Mouse (Mus musculus) CH12.LX (cell line): ENCODE measurements around the gene Plekhn1. TPM values are rescaled to one million over a fixed set of nuclear protein-coding genes. Genes with fewer than 3 reads are reported as not detected.

Experiments
- DNase-seq: peaks from one replicate; pipeline ENCODE4 v3.0.0-alpha.2; 2013; ENCODE audit errors: extremely low read depth
- H3K27ac ChIP-seq: 2 replicates; pipeline ENCODE4 v1.5.1; 2012; ENCODE audit warnings: low read depth, mild to moderate bottlenecking, control low read depth, moderate library complexity; ENCODE audit not compliant: insufficient read depth
- H3K27me3 ChIP-seq: replicated peaks from 2 replicates; pipeline ENCODE3; 2012; ENCODE audit warnings: inconsistent platforms
- H3K36me3 ChIP-seq, 2 experiments: replicated peaks in 1 of 2; 2 replicates each; pipeline versions ENCODE3 to v1.6.1; 2012; ENCODE audit warnings: inconsistent platforms in 1 of 2, low read length in 1 of 2, mild to moderate bottlenecking in 1 of 2, mixed read lengths in 1 of 2, moderate library complexity in 1 of 2; ENCODE audit not compliant: control insufficient read depth in 1 of 2, insufficient read depth in 1 of 2
- H3K4me1 ChIP-seq, 2 experiments: 2 replicates each; pipeline ENCODE4 v1.6.1; 2012; ENCODE audit warnings: inconsistent platforms in 1 of 2, moderate library complexity in 1 of 2; ENCODE audit not compliant: insufficient read depth in 2 of 2, control insufficient read depth in 1 of 2
- H3K4me2 ChIP-seq: 2 replicates; pipeline ENCODE4 v1.6.1; 2012; ENCODE audit warnings: low read depth, mild to moderate bottlenecking, control low read depth; ENCODE audit not compliant: poor library complexity, insufficient read depth, severe bottlenecking
- H3K4me3 ChIP-seq, 3 experiments: fragments of 150-350 bp in 1 of 3; sonication (generic) in 1 of 3; replicated peaks in 1 of 3; 2 replicates each; pipeline versions ENCODE3 to v1.5.1; 2011 to 2012; ENCODE audit warnings: low read depth in 2 of 3, low read length in 2 of 3, mild to moderate bottlenecking in 2 of 3, moderate library complexity in 2 of 3, control low read depth in 1 of 3, improper control_type of control experiment in 1 of 3, inconsistent platforms in 1 of 3, mixed read lengths in 1 of 3; ENCODE audit not compliant: poor library complexity in 1 of 3
- H3K79me2 ChIP-seq: replicated peaks from 2 replicates; pipeline ENCODE4 v1.6.1; 2012; ENCODE audit warnings: mild to moderate bottlenecking, moderate library complexity; ENCODE audit not compliant: control insufficient read depth, poor library complexity, insufficient read depth, severe bottlenecking; ENCODE audit errors: extremely low read depth
- H3K9ac ChIP-seq: 2 replicates; pipeline ENCODE4 v1.6.1; 2012; ENCODE audit warnings: low read depth, mild to moderate bottlenecking, control low read depth, moderate library complexity; ENCODE audit not compliant: insufficient read depth
- H3K9me3 ChIP-seq: replicated peaks from 2 replicates; pipeline ENCODE3; 2012; ENCODE audit warnings: low read length, inconsistent platforms, mixed read lengths
- BHLHE40 ChIP-seq: IDR thresholded peaks from 2 replicates; pipeline ENCODE4 v1.6.1; 2011; ENCODE audit warnings: mild to moderate bottlenecking, low read depth, low read length, improper control_type of control experiment
- CHD1 ChIP-seq: IDR thresholded peaks from 2 replicates; pipeline ENCODE4 v1.6.1; 2012; ENCODE audit warnings: low read depth, low read length, improper control_type of control experiment, inconsistent platforms
- CHD2 ChIP-seq: IDR thresholded peaks from 2 replicates; pipeline ENCODE4 v1.6.1; 2011; ENCODE audit warnings: low read length, improper control_type of control experiment
- CTCF ChIP-seq, 2 experiments: IDR thresholded peaks in 1 of 2; conservative IDR thresholded peaks in 1 of 2; 2 replicates each; pipeline ENCODE4 v1.5.1; 2011 to 2012; ENCODE audit warnings: low read depth in 2 of 2, low read length in 2 of 2, improper control_type of control experiment in 1 of 2, inconsistent platforms in 1 of 2, mild to moderate bottlenecking in 1 of 2, moderate library complexity in 1 of 2
- E2F4 ChIP-seq: IDR thresholded peaks from 2 replicates; pipeline ENCODE4 v1.6.1; 2011; ENCODE audit warnings: low read depth, low read length, improper control_type of control experiment; ENCODE audit not compliant: insufficient replicate concordance
- ELF1 ChIP-seq: IDR thresholded peaks from 2 replicates; pipeline ENCODE4 v1.6.1; 2014; ENCODE audit warnings: low read depth, mild to moderate bottlenecking, inconsistent platforms, low read length, improper control_type of control experiment
- EP300 ChIP-seq: IDR thresholded peaks from 2 replicates; pipeline ENCODE4 v1.6.1; 2011; ENCODE audit warnings: low read length, improper control_type of control experiment
- ETS1 ChIP-seq: conservative IDR thresholded peaks from 2 replicates; pipeline ENCODE4 v1.6.1; 2012; ENCODE audit warnings: low read depth, mild to moderate bottlenecking, inconsistent platforms, low read length, improper control_type of control experiment, moderate library complexity
- GABPA ChIP-seq: IDR thresholded peaks from 2 replicates; pipeline ENCODE4 v1.6.1; 2012; ENCODE audit warnings: low read depth, low read length, improper control_type of control experiment, inconsistent platforms; ENCODE audit not compliant: insufficient replicate concordance
- JUN ChIP-seq: IDR thresholded peaks from 2 replicates; pipeline ENCODE4 v1.6.1; 2011; ENCODE audit warnings: low read depth, mild to moderate bottlenecking, low read length, improper control_type of control experiment, moderate library complexity; ENCODE audit not compliant: insufficient read depth
- MEF2A ChIP-seq: IDR thresholded peaks from 2 replicates; pipeline ENCODE4 v1.6.1; 2014; ENCODE audit warnings: low read depth, mild to moderate bottlenecking, inconsistent platforms, low read length, improper control_type of control experiment, borderline replicate concordance
- MXI1 ChIP-seq: IDR thresholded peaks from 2 replicates; pipeline ENCODE4 v1.6.1; 2011; ENCODE audit warnings: mild to moderate bottlenecking, low read depth, low read length, improper control_type of control experiment
- MYC ChIP-seq: IDR thresholded peaks from 2 replicates; pipeline ENCODE4 v1.6.1; 2011; ENCODE audit warnings: low read depth, mild to moderate bottlenecking, improper control_type of control experiment, low read length
- NRF1 ChIP-seq: IDR thresholded peaks from 2 replicates; pipeline ENCODE4 v1.6.1; 2014; ENCODE audit warnings: low read depth, mild to moderate bottlenecking, inconsistent platforms, low read length, improper control_type of control experiment, moderate library complexity
- PAX5 ChIP-seq: IDR thresholded peaks from 2 replicates; pipeline ENCODE4 v1.6.1; 2012; ENCODE audit warnings: low read length, inconsistent platforms, mixed read lengths
- POLR2AphosphoS2 ChIP-seq: IDR thresholded peaks from 2 replicates; pipeline ENCODE4 v1.6.1; 2011; ENCODE audit warnings: low read depth, low read length, improper control_type of control experiment
- SMC3 ChIP-seq: IDR thresholded peaks from 2 replicates; pipeline ENCODE4 v1.6.1; 2011; ENCODE audit warnings: low read depth, low read length, improper control_type of control experiment
- TCF12 ChIP-seq: IDR thresholded peaks from 2 replicates; pipeline ENCODE4 v1.6.1; 2014; ENCODE audit warnings: low read depth, mild to moderate bottlenecking, inconsistent platforms, low read length, improper control_type of control experiment
- UBTF ChIP-seq: IDR thresholded peaks from 2 replicates; pipeline ENCODE4 v1.6.1; 2012; ENCODE audit warnings: low read depth, mild to moderate bottlenecking, inconsistent platforms, low read length, improper control_type of control experiment, moderate library complexity
- USF1 ChIP-seq: IDR thresholded peaks from 2 replicates; pipeline ENCODE4 v1.6.1; 2014; ENCODE audit warnings: low read depth, mild to moderate bottlenecking, inconsistent platforms, low read length, improper control_type of control experiment
- ZC3H11A ChIP-seq: IDR thresholded peaks from 2 replicates; pipeline ENCODE4 v1.6.1; 2012; ENCODE audit warnings: low read depth, mild to moderate bottlenecking, inconsistent platforms, low read length, improper control_type of control experiment
- ZMIZ1 ChIP-seq: IDR thresholded peaks from 2 replicates; pipeline ENCODE4 v1.6.1; 2012; ENCODE audit warnings: low read depth, mild to moderate bottlenecking, inconsistent platforms, low read length, improper control_type of control experiment
- ZNF384 ChIP-seq: IDR thresholded peaks from 2 replicates; pipeline ENCODE4 v1.6.1; 2012; ENCODE audit warnings: low read depth, low read length, improper control_type of control experiment, inconsistent platforms
- dilution Hi-C: fragments of 300-500 bp; cut with MboI; formaldehyde crosslinking; loops from 2 replicates; pipeline ENCODE4 v1.14.3; 2020; ENCODE audit warnings: low sequenced_read_pairs; ENCODE audit not compliant: extremely low pct_unique_long_range_greater_than_20kb, extremely low pct_ligation_motif_present
- in situ Hi-C: fragments of 300-500 bp; cut with MboI; formaldehyde crosslinking; loops from 3 replicates; pipeline ENCODE4 v1.14.3; 2019; ENCODE audit warnings: low sequenced_read_pairs, low pct_ligation_motif_present, low pct_unique_long_range_greater_than_20kb, mixed read lengths
- polyA plus RNA-seq: library from polyadenylated mRNA; unstranded; fragments of >175 nt; gene quantifications from 2 replicates; pipeline ENCODE4 v1.2.1, GENCODE M21; 2012; ENCODE audit warnings: low read depth; ENCODE audit not compliant: insufficient read length
- total RNA-seq, 2 experiments: library from RNA; depleted of rRNA; stranded (reverse); fragments of 300-350 nt in 1 of 2; fragments of >200 nt in 1 of 2; gene quantifications; 2 replicates each; pipeline ENCODE4 v1.2.3; 2012 to 2014

The Plekhn1 gene
- total and polyA plus RNA-seq, 3 experiments, result 3.3 to 9.7 (median 6.5) TPM

DNA sequence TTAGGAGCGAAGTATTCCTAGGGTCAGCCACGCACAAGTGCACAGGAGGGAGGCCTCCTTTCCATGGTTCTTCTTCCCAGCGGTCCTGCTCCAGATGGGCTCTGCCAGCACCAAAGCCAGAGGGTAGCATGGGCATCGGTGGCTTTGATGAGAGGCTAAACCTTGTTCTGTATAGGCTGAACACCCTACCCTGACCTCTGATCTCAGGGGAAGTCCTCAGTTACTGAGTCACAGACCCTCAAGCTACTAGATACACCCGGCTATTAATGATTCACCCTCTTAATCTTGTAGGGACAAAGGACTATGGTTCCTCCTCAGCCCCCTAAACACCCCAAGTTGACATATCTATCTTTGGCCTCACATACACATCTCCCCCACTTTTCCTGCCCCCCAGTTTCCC is 40.8 kb downstream of the Plekhn1 start:
- in situ Hi-C loops (no loop called here), dilution Hi-C loops (no loop called here)
- no peaks in the 10 kb centered on the region for H3K79me2 ChIP-seq
- H3K9me3 ChIP-seq, result no peaks in the 10 kb centered on the region
- H3K4me2 ChIP-seq, result no peak overlapping the region
- no peak overlapping the region for H3K9ac ChIP-seq
- H3K4me3 ChIP-seq, result no peak overlapping the region
- DNase-seq, result no peak
- no peak for TF ChIP-seq CTCF (conservative IDR thresholded peaks at IDR 0.05 in 1 of 2, IDR thresholded peaks at IDR 0.05 in 1 of 2; ENCODE audit: low read depth in 2 of 2, low read length in 2 of 2)
- TF ChIP-seq MYC, result no peak
- TF ChIP-seq PAX5, result no peak
- TF ChIP-seq ELF1, result no peak
- TF ChIP-seq ZC3H11A, result no peak
- no peak for TF ChIP-seq UBTF
- TF ChIP-seq MXI1, result no peak
- no peak for TF ChIP-seq TCF12
- no peak for TF ChIP-seq JUN
- TF ChIP-seq SMC3, result no peak
- no peak for TF ChIP-seq E2F4
- TF ChIP-seq ZMIZ1, result no peak
- TF ChIP-seq CHD2, result no peak
- TF ChIP-seq GABPA, result no peak
- TF ChIP-seq NRF1, result no peak
- no peak for TF ChIP-seq ETS1
- TF ChIP-seq CHD1, result no peak
- TF ChIP-seq POLR2AphosphoS2, result no peak
- TF ChIP-seq ZNF384, result no peak
- no peak for TF ChIP-seq USF1
- no peaks in the 10 kb centered on the region for H3K36me3 ChIP-seq
- H3K27ac ChIP-seq, result no peak overlapping the region
- H3K27me3 ChIP-seq, result peaks cover 15% of the 10 kb centered on the region
- peaks cover 4 to 17% of the 10 kb centered on the region in 2 experiments for H3K4me1 ChIP-seq

DNA sequence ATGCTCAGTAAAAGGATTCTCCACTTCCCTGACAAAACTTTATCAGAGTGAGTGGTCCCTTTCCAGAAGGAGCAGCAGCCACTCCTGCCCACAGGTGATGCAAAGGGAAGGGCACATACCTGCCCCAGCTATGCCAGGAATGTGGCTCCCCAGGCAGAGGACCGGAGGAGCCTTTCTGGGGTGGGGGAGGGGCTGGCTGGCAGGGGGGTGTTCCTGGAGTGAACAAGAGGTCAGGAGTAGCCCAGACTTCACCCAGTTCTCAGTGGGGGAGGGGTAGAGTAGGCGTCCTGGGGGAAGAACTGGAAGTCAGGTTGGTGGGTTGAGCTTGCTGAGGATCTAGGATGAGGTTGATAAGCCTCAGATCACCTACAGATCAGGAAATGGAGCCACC is 41.5 kb downstream of the Plekhn1 start:
- Histone ChIP-seq H3K4me3 (no peak overlapping the region), H3K27me3 (peaks cover 15% of the 10 kb centered on the region), H3K9me3 (no peaks in the 10 kb centered on the region), H3K4me2 (no peak overlapping the region), H3K9ac (no peak overlapping the region), H3K27ac (no peak overlapping the region), H3K79me2 (no peaks in the 10 kb centered on the region), H3K4me1 (peaks cover 3 to 16% of the 10 kb centered on the region in 2 experiments; a peak in 2 of 4 replicates), H3K36me3 (no peaks in the 10 kb centered on the region)
- TF ChIP-seq CHD1 (no peak), CHD2 (no peak), EP300 (no peak), ETS1 (no peak), UBTF (no peak), JUN (no peak), GABPA (no peak), SMC3 (no peak), ZNF384 (no peak), MEF2A (no peak), BHLHE40 (no peak), ELF1 (no peak), NRF1 (no peak)
- no peak for DNase-seq
- dilution Hi-C loops, result no loop called here
- in situ Hi-C loops, result no loop called here
